Mouse (Mus musculus) kidney, adult 2 months (tissue): ENCODE data around the gene Siah2.

ENCODE experiments used
- CTCF ChIP-seq: fragments of 200-500 bp; conservative IDR thresholded peaks from 2 replicates; pipeline ENCODE4 v1.5.1; 2011; ENCODE audit warnings: low read depth, mild to moderate bottlenecking, control low read depth, low read length, moderate library complexity, mixed read lengths; ENCODE audit not compliant: insufficient read depth, insufficient read length
- POLR2A ChIP-seq: fragments of 200-500 bp; IDR thresholded peaks from one replicate; pipeline ENCODE4 v1.6.1; 2011; ENCODE audit warnings: low read depth, low read length, control low read depth

- TF ChIP-seq CTCF: no peak
- TF ChIP-seq POLR2A: no peak
Observed at GRCm38 (mm10) chr3:58689721-58690120, 2.5 kb downstream of the Siah2 start.
